Mouse (Mus musculus) adrenal gland, postnatal 4 days (tissue): ENCODE data around the gene Imp3. TPM values are rescaled to one million over a fixed set of nuclear protein-coding genes. Genes with fewer than 3 reads are reported as not detected.
"Not testable (repeated sequence)": the region's sequence is repeated elsewhere in the genome, so short reads cannot be mapped to it uniquely, and the experiment has no call there.

Experiments used
- DNase-seq, 2 experiments: peaks; one replicate each; pipeline ENCODE4 v3.0.0; 2021 to 2022; ENCODE audit warnings: low spot score in 2 of 2, mixed read lengths in 2 of 2
- long read RNA-seq, 2 experiments: library from polyadenylated mRNA; stranded (forward); transcript quantifications; one replicate each; pipeline ENCODE4 v2.0.0; 2021
- total RNA-seq, 2 experiments: library from RNA; stranded (reverse); gene quantifications; 2 replicates each; pipeline ENCODE4 v1.2.3; 2021

Gene Imp3
- 10 to 100 TPM; 87.2 to 87.5 TPM for total RNA-seq
- long read RNA-seq, experiment 1, transcript Imp3-201 (1 exons, 924 nt): major isoform, 65 of 66 reads
- long read RNA-seq, experiment 1, partial matches to known transcripts: 0 of 66 reads
- long read RNA-seq, experiment 1, other reads (novel, unspliced or antisense): 1 of 66 reads
- long read RNA-seq, experiment 2, transcript Imp3-201 (1 exons, 924 nt): major isoform, 94 of 96 reads
- long read RNA-seq, experiment 2, partial matches to known transcripts: 0 of 96 reads
- long read RNA-seq, experiment 2, other reads (novel, unspliced or antisense): 2 of 96 reads

DNA sequence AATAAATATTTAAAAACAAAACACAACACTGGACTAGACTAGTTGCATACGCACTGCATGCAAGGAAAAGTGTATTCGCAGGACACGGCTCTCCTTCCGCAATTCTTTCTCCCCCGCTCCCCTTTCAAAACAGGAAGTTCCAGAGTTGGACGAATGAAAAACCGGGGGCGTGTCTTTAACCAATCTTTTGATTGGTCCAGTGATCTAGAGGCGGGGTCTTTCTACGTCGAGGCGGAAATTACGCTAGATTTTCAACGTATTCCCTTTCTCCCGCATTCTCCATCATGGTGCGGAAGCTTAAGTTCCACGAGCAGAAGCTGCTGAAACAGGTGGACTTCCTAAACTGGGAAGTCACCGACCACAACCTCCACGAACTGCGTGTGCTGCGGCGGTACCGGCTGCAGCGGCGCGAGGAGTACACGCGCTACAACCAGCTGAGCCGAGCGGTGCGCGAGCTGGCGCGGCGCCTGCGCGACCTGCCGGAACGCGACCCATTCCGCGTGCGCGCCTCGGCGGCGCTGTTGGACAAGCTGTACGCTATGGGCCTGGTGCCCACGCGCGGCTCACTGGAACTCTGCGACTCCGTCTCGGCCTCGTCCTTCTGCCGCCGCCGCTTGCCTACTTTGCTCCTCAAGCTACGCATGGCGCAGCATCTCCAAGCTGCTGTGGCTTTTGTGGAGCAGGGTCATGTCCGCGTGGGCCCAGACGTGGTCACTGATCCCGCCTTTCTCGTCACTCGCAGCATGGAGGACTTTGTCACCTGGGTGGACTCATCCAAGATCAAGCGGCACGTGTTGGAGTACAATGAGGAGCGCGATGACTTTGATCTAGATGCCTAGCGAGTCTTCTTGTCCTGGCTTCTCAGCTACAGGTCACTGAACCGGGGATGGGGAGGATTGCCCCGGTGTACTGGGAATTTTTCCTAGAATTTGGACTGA lies at the start of gene Imp3:
TSS of gene Imp3 (plus strand) at position 253 of the 938 bp plus-strand sequence.
- DNase-seq: peak; percentile 56 to 78

DNA sequence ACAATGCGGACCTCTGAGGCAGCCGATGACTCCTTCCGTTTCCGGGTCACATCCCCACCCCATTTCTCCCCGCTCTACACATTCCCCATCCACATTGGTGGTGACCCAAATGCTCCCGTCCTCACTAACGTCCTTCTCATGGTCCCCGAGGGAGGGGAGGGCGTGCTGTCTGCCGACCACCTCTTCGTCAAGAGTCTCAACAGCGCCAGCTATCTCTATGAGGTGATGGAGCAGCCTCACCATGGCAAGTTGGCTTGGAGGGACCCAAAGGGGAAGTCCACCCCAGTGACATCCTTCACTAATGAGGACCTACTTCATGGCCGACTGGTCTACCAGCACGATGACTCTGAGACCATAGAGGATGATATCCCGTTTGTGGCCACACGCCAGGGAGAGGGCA lies 49.7 kb upstream of the Imp3 start:
- DNase-seq: no peak

DNA sequence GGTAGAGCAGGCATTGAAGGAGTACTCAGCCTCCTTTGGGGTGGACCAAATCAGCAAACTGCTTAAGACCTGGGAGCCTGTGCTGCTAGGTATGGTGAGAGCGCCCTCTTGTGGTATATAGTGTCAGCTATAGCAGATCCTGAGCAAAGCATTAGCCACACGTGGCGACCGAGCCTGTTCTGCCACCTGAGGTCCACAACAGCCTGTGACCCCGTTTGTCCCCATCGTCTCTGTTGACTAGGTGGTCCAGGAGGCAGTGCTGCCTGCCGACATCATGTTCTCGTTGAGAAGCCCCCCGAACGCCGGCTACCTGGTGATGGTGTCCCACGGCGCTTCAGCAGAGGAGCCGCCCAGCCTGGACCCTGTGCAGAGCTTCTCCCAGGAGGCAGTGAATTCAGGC lies 47.5 kb upstream of the Imp3 start:
- peak in 1 of 2 experiments; percentile 42 for DNase-seq

DNA sequence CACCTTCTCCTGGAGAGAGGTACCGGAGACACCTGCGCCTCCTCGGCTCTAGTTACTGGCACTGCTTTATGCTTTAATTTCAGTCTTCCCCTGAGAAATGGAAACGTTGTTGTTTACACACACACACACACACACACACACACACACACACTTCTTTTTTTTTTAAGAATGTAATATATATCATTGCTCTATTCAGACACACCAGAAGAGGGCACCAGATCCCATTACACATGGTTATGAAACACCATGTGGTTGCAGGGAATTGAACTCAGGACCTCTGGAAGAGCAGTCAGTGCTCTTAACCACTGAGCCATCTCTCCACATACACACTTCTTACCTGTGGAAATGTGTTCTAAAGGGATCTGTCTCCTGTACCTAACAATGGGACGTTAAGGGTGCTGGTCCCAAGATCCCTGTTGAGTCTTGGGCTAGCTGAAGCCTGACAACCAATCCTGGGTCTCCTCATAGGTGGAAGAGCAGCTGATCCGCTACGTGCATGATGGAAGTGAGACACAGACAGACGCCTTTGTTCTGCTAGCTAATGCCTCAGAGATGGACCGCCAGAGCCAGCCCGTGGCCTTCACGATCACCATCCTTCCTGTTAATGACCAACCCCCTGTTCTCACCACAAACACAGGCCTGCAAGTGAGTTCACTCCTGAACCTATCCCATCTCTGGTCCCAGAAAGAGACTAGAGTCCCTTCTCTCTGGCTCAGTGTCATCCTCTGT lies 46.6 kb upstream of the Imp3 start:
- no peak for DNase-seq

DNA sequence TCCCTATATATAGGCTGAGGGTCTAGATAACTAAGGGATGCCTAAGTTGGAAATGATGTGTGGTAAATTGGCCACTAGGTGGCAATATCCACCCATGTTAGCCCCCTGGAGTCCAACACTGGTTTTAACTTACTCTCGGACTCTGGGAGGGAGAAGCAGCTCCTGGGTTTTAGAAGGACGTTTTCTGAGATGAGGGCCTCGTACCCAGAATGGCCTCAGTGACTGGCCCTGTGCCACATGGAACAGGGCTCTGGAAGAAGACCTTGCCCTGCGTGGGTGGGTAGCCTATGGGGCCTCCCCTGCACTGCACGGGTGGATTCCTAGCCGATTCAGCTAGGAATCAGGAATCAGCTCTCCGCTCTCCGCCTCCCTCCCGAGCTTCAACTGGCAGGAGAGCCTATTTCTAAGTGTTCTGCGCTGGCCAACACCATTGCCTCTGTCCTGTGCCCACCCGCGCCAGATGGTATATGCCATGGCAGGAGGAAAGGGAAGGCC lies 45.7 kb upstream of the Imp3 start:
- DNase-seq: no peak

DNA sequence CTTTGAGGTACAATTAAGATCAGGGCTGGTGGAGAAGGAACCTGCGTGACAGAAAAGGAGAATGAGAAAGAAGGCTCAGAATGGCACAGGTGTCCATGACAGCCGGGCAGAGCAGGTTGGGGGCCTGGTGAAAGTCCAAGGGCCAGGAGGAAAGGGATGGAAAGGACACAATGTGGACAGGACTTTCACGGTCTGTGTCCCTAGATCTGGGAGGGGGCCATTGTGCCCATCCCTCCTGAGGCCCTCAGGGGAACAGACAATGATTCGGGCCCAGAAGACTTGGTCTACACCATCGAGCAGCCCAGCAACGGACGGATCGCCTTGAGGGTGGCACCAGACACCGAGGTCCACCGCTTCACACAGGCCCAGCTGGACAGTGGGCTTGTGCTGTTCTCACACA lies 45.2 kb upstream of the Imp3 start:
- no peak for DNase-seq

DNA sequence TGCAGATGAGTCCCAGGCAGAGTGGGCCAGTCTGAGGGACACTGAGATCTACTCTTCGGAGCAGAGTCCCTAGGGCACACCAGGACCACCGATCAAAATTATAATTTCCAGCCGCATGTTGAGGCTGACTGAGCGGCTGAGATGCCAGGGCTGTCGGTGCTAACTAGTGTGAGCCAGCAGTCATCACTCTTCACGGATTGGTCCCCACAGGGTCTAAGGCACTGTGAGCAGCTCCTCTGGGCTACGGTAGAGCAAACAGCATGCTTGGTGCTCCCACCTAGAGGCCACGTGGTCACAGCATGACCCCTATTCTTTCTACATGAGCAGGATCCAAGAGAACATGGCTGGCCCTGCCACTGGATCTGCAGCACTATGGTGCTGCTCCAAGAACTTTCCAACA lies 44.0 kb upstream of the Imp3 start:
- no peak for DNase-seq

DNA sequence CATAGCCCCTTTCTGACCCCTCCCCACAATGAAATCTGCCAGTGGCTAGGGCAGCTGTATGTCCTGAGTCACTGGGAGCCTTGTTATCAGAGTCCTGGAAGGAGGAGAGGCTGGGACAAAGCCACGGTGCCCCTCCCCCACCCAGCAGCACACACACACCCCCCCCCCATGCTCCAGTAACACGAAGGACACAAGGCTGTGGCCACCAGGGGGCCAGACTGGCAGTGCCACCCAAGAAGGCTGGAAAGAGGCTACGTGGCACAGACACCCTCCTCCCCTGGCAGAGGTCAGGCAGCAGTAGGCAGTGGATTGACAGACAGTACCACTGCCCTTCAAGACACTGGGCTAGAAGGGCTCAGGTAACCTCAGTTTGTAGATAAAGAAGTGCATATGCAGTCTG lies 43.3 kb upstream of the Imp3 start:
- peak in 1 of 2 experiments; percentile 44 for DNase-seq

DNA sequence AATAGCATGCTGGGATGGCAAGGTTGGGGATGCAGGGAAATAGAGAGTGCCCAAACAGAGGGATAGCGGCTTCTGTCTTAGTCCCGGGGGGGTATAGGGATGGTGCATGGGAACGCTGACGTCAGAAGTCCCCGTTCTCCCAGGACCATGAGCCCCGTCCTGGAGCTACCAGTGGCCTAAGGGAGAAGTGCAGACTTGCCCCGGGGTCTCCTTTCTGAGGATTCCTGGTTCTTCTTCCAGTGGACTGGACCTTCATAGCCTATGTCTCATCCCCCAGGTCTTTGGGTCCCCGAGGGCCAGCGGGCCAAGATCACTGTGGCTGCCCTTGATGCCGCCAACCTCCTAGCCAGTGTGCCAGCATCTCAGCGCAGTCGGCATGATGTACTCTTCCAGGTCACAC lies 40.5 kb upstream of the Imp3 start:
- no peak for DNase-seq

DNA sequence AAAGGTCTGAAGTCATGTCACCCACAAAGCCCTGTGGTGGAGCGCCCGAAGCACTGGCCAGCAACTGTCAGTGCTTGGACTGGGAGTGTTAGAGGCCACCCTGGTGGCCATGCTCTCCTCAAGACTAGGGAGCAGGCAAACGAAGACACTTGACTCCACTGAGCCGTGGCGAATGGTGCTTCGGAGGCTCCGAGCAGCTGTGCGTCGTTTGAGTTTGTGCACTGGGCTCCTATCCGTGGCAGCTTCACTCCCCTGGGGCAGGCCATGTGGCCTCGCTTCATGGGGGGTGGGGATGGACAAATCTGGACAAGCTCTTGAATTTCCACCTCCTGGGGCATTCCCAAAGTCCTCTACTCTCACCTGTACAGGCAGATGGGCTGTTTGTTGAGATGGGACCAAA lies 37.9 kb upstream of the Imp3 start:
- no peak for DNase-seq

DNA sequence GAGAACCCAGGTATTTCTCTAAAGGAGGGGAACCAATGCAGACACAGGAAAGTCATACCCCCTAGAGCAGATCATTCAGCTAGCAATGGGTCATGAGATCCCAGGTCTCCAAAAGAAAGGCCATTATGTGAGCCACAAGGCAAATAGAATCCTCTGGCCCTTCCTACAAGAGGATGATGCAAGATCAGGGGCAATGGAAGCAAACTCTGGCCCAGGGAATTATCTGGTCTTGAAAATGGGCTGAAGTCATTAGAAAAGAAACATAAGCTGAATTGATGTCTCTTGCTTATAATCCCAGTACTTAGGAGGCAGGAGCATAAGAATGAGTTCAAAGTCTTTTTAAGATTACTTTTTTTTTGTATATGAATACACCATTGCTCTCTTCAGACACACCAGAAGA lies 37.2 kb upstream of the Imp3 start:
- DNase-seq: no peak

DNA sequence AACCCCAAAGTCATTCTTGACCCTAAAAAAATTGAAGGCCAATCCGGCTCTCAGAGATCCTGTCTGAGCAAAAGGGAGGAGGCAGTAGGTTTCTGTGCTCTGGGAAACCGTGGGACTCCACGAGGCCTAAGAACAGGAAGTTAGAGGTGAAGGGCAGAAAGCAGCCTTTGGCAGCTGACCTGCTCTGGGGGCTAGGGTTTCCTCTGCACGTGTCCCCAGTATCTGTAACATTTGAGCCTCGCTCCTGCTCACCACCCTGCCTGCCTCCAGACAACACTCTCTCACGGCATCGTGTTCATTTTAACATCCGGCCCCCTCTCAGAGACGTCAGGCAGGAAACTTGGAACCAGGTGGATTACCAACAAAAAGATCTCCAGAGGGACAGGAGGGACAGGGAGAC lies 36.7 kb upstream of the Imp3 start:
- DNase-seq: no peak

DNA sequence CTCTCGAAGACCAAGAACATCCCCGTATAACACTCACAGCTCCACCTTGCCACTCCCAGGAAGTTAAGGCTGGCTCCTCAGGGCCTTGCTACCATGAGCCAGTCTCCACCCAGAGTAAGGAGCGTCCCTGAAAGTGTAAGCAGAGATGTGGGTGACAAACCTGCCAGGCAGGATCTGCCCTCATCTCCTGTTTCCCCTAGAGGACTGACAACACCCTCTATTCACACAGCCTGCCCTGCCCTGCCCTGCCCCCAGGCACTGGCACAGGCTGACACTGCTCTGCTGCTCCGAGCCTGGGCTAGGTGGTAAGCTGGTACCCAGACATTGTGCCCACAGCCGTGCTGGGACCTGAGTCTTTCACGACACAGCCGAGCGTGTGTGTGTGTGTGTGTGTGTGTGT lies 36.1 kb upstream of the Imp3 start:
- no peak for DNase-seq

DNA sequence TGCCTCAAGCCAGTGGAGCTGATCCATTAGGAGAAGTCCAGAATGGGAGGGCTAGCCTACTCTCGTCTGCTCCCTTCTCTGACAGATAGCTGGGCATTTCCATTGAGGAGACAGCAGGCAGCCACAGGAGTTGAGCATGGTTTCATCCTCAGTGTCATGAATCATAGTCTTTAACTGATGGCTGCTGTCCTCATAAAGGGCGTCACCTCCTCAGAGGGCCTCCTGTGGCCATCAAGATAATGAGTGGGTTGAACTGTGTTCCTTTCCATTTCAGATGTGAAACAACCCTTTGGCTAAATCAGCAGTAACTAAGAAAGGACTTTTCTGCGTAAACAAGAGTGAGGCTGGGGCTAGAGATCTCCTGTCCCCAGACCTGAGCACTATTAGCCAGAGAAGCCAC lies 33.6 kb upstream of the Imp3 start:
- no peak for DNase-seq

DNA sequence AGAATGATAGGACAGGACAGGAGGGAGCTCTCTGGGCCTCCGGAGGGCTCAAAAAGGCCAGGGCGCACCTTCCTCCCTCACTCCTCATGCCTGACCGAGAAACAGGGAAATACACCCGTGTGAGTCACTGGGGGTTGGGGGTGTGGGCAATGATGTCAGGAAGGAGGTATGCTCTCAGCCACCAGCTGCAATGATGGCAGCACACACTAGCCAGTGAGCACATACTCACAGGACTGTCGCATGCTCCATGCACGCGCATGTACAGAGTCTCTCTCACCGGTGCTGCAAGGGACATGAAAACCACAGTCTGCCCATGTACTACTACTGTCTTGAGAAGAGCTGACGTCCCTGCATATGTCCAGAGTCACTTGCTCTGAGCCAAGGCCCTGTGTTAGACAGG lies 29.7 kb upstream of the Imp3 start:
- no peak for DNase-seq

DNA sequence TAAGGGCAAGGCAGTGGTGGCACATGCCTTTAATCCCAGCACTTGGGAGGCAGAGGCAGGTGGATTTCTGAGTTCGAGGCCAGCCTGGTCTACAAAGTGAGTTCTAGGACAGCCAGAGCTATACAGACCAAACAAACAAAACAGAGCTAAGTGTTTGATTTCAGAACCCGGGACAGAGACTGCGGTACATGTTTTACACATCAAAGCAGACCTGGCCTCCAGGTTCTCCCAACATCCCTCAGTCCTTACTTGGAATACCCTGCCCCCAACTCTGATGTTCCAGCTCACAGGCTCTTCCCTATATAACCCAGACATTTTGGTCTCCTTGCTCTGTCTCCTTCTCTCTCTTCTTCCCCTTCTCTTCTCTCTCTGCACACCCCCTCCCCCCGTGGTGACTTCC lies 27.3 kb upstream of the Imp3 start:
- DNase-seq: not testable (repeated sequence)

DNA sequence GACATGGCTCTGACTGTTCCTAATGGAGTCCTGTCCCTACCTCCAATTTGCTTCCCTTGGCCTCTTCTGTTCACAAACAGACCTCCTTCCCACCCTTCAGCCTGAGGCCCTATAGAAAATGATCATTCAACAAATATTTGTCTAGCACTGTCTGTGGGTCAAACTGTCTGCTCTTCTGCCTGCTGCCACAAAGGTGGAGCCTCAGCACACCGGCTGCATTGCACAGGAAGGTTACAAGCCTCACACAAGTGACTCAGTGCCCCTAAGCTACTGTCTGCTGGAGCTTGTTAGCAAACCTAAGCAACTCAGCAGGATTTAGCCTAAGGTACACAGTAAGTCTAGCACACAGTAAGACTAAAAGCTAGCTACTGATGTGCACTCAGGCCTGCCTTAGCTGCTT lies 26.3 kb upstream of the Imp3 start:
- no peak for DNase-seq

DNA sequence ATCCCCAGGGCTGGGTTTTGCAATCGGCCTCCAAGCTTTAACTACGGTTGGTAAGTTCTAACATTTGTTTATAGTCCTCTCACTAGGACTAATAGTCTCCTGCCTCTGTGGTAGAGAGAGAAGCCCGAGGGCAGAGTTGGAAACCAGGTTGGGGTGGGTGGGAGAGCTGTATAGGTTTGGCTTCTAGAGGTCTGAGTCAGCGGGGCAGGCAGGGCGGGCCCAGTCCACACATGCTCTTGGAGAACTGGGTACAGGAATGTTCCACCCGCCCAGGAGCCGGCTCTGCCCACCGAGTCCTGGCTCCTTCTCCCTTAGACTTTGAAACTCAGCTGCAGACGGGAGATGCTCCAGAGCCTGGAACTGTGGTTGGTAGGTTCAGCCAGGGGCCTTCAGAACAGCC lies 23.3 kb upstream of the Imp3 start:
- no peak for DNase-seq

DNA sequence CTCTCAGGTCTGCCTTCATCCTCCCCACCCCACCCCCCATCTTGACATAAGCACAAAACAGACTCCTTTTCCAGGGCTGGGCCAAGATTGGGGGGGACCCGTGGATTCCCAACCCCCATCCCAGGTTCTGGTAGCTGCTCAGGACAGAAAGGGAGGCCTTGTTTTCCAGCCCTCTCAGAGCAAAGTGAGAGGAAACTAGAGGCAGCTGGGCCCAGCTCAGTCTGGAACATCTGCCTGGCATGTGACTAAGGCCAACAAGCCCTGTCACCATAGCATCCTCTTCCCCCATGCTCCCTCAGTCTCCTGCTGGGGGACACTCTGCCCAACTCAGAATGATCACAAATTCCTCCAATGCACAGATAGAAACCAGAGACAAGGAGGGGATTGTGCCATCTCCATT lies 22.2 kb upstream of the Imp3 start:
- no peak for DNase-seq

DNA sequence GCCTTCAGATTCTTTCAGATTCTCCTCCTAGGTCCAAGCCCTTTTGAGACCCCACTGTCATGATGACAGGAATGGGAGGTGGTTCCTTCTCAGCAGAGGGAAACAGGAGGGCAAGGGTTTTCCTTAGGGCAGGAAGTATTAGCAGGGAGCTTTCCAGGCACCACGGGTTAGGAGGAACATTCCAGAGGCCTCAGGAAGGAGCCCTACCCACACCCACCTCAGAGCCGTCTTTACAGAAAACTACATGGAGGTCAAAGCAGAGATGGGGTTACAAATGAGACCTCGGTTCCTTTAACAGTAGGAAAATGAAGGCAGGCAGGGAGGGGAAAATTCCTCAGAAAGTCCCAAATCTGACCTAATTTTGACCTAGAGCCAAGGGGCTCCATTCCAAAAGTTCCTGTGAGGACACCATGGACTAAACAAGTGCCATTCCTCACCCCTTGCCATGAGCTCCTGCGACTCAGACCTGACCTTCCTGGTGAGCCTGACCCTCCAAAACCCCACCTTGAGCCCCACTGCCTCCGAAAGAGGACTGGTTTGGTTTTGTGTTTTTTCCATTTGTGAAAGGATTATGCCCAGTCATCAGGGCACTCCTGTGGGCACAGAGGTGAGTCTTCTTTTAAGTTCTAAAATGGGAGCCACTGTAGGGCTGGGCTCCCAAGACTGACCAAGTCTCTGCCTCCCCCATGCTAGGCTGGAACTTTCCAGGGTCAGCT lies 21.4 kb upstream of the Imp3 start:
- DNase-seq: no peak

DNA sequence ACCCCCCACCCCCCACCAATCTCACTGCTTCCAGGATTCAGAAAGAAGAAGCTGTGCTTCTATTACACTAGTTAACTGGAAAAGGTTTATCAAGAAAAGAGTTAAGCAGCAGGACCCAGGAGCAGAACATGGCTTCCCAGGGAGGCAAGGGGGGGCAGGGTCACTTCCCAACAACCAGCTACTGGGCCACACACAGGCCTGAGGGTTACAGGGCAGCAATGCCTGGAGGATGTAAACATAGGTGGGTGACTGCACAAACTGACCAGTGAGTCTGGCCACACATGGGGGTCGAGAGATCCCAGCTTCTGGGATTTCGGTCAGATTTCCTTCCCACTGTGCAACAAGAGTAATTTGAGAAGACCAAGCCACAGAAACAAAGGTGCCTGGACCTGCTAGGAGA lies 20.1 kb upstream of the Imp3 start:
- no peak for DNase-seq
